Mouse (Mus musculus): ENCODE measurements around the gene Gm20388.

DNA sequence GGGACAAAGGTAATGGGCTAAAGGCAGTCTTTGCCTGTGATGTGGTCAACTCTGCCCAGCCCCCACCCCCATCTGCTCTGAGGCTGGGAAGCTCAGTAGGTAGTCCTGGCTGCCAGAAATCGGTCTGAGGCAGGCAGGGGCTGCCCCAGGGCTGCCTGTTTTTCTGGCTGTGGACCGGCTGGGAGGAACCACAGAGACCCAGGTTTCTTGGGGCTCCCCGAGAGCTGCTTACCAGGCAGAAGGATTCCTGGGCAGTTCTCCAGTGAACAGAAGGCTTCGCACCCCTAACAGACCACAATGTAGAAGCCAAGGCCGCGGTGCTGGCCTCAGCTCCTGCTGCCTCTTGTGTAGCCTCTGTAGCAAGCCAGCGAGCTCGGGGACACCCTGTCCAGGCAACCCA is 2239.0 kb downstream of the Gm20388 start:
- no peak for TF ChIP-seq CTCF (IDR thresholded peaks at IDR 0.05; ENCODE audit: control insufficient read depth, insufficient read depth, low read length)
- no peak for TF ChIP-seq POLR2A (IDR thresholded peaks at IDR 0.05; ENCODE audit: borderline replicate concordance, control insufficient read depth, low read depth, low read length)

Data from bone marrow, adult 2 months (tissue).